Mouse (Mus musculus) ovary, adult 10 weeks (tissue): ENCODE data around the gene Akr1c13. TPM values are rescaled to one million over a fixed set of nuclear protein-coding genes. Genes with fewer than 3 reads are reported as not detected.

Source experiments
- polyA plus RNA-seq: library from polyadenylated mRNA; stranded (reverse); fragments of 350-450 nt; fragmentation: Illumina TruSeq; extraction: RNeasy Lipid Tissue Mini Kit (QIAGEN cat#74804); gene quantifications from one replicate; pipeline ENCODE4 v1.2.3, GENCODE M21; 2014

Akr1c13 gene
- polyA plus RNA-seq: 28.5 TPM

DNA sequence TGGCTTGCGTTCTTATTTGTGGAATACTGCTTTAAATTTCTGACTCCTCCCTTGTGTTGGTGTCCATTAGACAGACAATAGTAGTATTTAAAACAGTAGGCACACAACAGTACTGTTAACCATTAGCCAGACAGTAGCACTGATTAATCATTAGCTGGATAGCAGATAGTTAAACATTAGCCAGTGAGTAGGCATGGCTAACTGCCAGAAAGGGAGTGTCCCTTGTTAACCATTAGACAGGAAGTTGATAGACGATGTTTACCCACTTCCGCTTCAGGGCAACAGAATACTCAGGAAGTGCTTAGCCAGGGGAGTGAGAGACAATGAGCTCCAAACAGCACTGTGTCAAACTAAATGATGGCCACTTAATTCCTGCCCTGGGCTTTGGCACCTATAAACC lies at the start of gene Akr1c13:
TSS of gene Akr1c13 (plus strand) at position 247 of the 400 bp plus-strand sequence.

DNA sequence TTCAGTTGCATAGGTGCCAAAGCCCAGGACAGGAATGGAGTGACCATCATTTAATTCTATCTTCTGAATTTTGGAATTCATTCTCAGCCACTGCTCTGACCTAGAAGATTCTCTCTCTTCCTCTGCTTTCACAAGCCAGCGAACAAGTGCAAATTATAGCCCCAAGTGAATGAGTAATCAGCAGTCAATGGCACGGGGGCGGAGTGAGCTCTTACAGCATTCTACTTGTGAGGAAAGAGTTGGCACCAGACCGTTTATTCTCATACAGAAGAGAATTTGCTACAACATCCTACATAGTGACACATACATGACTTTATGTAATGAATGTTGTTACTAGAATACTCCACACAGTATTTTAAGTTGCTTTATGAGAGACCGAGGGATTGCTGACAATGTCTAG lies 40.4 kb upstream of the Akr1c13 start, which contains the start of gene Akr1c18:
TSS of gene Akr1c18 (minus strand) at position 137 of the 400 bp plus-strand sequence.

DNA sequence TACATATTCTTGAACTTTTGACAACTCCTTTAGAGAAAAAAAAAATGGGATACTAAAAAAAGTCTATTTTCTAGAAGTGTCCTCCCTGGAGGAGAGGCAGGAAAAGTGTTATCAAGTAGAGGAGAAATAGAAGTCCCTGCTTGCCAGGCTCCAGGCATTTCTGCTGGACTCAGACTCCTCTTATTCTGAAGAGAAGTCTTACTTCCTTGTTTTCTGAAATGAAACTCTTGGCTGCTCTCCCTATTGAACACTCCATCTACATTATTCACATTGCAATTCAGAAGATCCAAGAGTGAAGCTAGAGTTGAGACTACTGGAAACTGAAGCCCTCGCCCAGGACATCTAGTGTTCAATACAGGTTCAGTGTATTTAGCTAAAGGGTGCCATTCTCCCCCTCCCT lies 37.5 kb downstream of the Akr1c13 start, which contains the start of gene Akr1c19:
TSS of gene Akr1c19 (plus strand) at position 260 of the 400 bp plus-strand sequence.

Other genes starting within 250 kb of the Akr1c13 start
- gene Ucn3, start 245.8 kb upstream of the Akr1c13 start, polyA plus RNA-seq: not detected
- 1,395 TPM for gene Akr1c14, start 142.1 kb upstream of the Akr1c13 start, polyA plus RNA-seq
- 152 TPM for gene Akr1c18, start 40.5 kb upstream of the Akr1c13 start, polyA plus RNA-seq
- gene Akr1c19, start 37.5 kb downstream of the Akr1c13 start, polyA plus RNA-seq: 5.8 TPM
- gene Akr1c12, start 88.3 kb downstream of the Akr1c13 start, polyA plus RNA-seq: 1.3 TPM
- not detected for gene Akr1c6, start 243.2 kb downstream of the Akr1c13 start, polyA plus RNA-seq